Mouse (Mus musculus): ENCODE results near the gene Jarid2.

The Jarid2 gene

GRCm38 (mm10) chr13:44728145-44728880, 961 bp upstream of the Jarid2 start:
- no peak for DNase-seq (ENCODE audit: low read depth, low spot score)

- peak; percentile 100 for DNase-seq (ENCODE audit: low read depth, low spot score)
Observed at GRCm38 (mm10) chr13:44730146-44730864, 1.0 kb downstream of the Jarid2 start.

- DNase-seq (ENCODE audit: low read depth, low spot score): peak; percentile 97
Observed at GRCm38 (mm10) chr13:44730939-44731551, 1.8 kb downstream of the Jarid2 start.

GRCm38 (mm10) chr13:44731727-44732441, 2.6 kb downstream of the Jarid2 start:
- no peak for DNase-seq (ENCODE audit: low read depth, low spot score)

GRCm38 (mm10) chr13:44732442-44732974, 3.2 kb downstream of the Jarid2 start:
- DNase-seq (ENCODE audit: low read depth, low spot score): no peak

- no peak for DNase-seq (ENCODE audit: low read depth, low spot score)
Observed at GRCm38 (mm10) chr13:44733036-44733372, 3.7 kb downstream of the Jarid2 start.

GRCm38 (mm10) chr13:44733373-44734111, 4.3 kb downstream of the Jarid2 start:
- DNase-seq (ENCODE audit: low read depth, low spot score): peak; percentile 90

GRCm38 (mm10) chr13:44734441-44734840, 5.2 kb downstream of the Jarid2 start:
- DNase-seq (ENCODE audit: low read depth, low spot score): peak; percentile 43

- no peak for DNase-seq (ENCODE audit: low read depth, low spot score)
Observed at GRCm38 (mm10) chr13:44735088-44735690, 5.9 kb downstream of the Jarid2 start.

- DNase-seq (ENCODE audit: low read depth, low spot score): no peak
Observed at GRCm38 (mm10) chr13:44737297-44737696, 8.0 kb downstream of the Jarid2 start.

- peak; percentile 80 for DNase-seq (ENCODE audit: low read depth, low spot score)
Observed at GRCm38 (mm10) chr13:44751780-44752179, 22.5 kb downstream of the Jarid2 start.

- DNase-seq (ENCODE audit: low read depth, low spot score): no peak
Observed at GRCm38 (mm10) chr13:44753206-44753605, 23.9 kb downstream of the Jarid2 start.

GRCm38 (mm10) chr13:44755434-44755833, 26.2 kb downstream of the Jarid2 start:
- peak; percentile 42 for DNase-seq (ENCODE audit: low read depth, low spot score)

GRCm38 (mm10) chr13:44758750-44759149, 29.5 kb downstream of the Jarid2 start:
- peak; percentile 73 for DNase-seq (ENCODE audit: low read depth, low spot score)

GRCm38 (mm10) chr13:44760761-44761160, 31.5 kb downstream of the Jarid2 start:
- DNase-seq (ENCODE audit: low read depth, low spot score): no peak

GRCm38 (mm10) chr13:44763068-44763467, 33.8 kb downstream of the Jarid2 start:
- no peak for DNase-seq (ENCODE audit: low read depth, low spot score)

GRCm38 (mm10) chr13:44767751-44768150, 38.5 kb downstream of the Jarid2 start:
- no peak for DNase-seq (ENCODE audit: low read depth, low spot score)

- DNase-seq (ENCODE audit: low read depth, low spot score): peak; percentile 60
Observed at GRCm38 (mm10) chr13:44770808-44771605, 41.7 kb downstream of the Jarid2 start.

- DNase-seq (ENCODE audit: low read depth, low spot score): no peak
Observed at GRCm38 (mm10) chr13:44772816-44773215, 43.5 kb downstream of the Jarid2 start.

GRCm38 (mm10) chr13:44774351-44774750, 45.1 kb downstream of the Jarid2 start:
- DNase-seq (ENCODE audit: low read depth, low spot score): no peak

All from brain, adult 2 months (tissue).